Mouse (Mus musculus): ENCODE measurements around the gene Plxna4. TPM values are rescaled to one million over a fixed set of nuclear protein-coding genes. Genes with fewer than 3 reads are reported as not detected.
A peak's percentile ranks its signal among the peaks of the same experiment; 100 is the strongest.

The Plxna4 gene
- total RNA-seq, 2 experiments from 2014 or later: 11.3 to 13.1 TPM

DNA sequence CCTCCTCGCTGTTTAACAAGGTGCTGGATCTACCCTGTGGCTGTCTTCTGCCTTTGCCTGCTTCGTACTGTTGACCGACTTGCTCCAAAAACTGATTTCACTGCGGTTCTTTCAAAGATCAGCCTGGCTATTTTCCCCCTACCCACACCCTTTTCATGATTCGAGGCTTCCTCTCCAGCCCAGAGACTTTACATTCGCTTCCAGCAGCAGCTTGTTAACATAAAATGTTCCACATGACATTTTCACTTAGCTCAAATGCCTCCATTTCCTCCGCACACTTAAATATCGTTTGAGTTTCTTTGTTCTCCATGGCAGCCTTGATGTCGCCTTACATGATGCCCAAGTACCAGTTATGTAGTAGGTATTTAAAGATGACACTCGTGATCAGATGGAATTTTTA is 336.3 kb downstream of the Plxna4 start:
- DNase-seq: no peak

DNA sequence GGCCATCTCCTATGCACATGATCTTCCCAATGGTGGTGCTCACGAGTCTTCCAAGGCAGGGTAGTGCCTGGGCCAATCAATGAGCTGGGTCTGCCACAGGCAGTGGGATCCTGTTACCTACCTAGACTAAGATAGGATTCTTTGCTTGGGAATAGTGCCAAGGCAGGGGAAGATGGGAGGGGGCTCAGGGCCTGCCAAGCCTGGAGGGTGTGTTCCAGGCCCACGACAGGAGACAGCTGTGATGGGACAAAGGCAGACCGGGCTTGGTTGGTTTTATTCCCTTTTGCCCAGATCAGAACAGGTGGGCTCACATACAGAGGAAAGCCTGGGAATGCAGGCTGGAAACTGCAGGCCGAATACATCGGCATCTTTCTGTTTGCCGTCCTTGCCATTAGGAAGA is 342.0 kb downstream of the Plxna4 start:
- DNase-seq: no peak

DNA sequence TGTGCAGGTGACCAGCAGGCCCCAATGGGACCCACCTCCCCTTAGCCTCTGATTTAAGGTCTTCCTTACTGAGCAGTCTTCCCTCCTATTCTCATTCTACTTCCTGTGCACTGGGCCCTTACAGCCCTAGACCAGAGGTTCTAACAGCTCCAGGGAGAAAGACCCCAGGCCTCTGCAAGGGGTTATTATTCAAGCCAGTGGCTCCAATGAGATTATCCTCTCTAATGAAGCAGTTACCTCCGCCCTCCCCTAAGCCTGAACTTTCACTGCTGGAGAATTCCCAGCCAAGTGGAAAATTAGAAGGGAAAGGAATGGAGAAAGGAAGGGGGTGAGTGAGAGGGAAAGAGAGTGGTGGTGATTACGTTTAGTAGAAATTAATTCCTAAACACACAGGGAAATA is 345.0 kb downstream of the Plxna4 start:
- DNase-seq: no peak

DNA sequence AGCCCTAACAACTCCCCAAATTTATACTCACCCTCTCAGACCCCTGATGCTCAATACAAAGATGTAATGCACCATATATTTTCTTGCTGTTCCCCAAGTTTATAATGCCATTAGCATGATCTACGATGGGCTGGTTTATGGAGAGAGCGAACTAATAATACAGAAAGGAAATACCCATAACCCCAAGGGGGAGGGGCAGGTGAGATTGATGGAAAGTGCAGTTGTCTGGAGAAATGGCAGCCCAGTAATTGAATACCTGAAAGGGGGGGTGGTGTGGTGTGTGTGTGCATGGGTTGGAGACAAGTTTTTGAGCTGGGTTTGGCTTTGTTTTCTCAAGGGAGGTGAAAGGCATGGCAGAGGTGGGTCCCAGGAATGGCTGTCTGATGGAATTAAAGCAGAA is 356.6 kb downstream of the Plxna4 start:
- DNase-seq: no peak

DNA sequence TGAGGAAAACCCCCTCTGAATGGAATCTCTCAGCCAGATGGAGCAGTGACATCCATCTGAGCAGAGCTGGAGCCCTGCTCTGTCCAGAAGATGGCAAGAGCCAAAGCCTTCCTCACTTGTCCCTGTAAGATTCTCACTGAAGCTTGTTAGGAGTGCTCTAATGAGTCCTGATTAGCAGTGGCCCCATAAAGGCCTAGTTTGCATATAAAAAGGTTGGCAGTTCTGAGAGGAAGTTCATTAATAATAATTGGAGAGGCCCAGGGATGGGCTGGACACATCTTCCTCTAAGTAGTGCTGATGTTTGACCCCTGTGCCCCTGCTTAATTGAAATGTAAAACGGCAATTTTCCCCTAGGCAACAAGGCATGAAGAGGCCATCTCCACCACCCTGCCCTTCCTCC is 361.4 kb downstream of the Plxna4 start:
- no peak for DNase-seq

DNA sequence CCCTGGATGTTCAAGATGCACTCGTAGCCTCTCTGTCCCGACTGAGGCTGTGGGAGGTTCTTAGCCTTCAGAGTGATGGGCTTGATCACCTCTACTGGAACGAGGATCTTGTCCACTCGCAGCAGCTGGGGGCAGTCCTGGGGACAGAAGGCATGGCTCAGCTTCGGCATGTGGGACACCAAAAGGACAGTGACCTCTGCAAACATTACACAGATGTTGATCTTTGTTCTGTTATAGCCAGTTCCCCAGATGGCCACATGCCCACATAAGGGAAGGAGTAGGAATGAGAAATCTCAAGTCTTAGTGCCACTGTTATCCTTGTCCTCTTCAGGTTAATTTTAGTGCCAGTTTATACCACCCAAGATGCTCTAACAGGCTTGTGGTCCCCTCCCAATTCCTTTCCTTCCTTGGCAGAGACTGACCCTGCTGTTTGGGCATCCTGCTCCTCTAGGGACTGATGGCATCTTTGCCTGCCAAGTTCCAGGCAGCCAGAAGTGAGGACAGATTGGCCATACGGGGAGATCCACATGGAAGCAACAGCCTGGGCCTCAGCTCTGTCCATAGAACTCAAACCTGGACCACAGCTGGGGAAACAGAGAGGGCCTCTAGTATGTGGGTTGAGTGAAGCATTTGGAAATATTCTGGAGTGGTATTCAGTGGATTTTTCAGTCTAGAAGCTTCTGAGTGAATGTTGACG is 363.8 kb downstream of the Plxna4 start:
- DNase-seq: no peak

DNA sequence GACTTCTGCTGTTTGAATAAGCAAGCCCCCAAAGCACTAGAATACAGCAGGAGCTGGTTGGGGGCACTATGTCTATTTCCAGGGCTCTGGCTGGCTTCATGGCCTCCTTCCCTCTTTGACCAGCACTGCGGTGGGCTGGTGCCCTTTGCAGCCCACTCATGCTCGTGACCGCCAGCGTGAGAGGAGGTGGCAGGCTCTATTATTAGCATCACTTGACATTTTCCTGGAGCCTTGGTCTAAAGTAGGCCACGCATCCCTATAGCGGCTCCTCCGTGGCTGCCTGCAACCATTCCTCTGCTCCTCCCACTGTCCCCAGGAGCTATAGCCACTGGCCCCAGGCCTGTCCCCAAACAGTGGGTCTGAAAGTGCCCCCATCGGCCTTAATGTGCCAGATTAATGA is 367.2 kb downstream of the Plxna4 start:
- no peak for DNase-seq

DNA sequence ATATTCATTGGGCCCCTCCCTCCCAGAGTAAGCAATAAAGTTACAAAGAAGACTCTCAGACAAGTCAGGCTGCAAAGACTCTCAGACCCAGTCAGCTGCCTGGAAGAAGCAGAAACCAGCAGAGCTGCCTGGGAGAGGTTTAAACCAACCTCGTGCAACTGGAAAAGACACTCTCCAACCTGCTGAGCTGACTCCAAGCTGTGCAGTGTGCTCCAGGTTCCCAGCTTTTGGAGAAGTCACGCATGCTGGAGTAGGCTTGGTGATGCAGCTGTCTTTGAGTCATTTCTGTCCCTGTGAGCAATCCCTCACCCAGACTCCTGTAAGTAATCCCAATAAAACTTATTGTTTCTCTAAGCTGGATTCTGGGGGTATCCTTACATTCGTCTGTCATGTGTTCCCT is 369.4 kb downstream of the Plxna4 start:
- DNase-seq: no peak

DNA sequence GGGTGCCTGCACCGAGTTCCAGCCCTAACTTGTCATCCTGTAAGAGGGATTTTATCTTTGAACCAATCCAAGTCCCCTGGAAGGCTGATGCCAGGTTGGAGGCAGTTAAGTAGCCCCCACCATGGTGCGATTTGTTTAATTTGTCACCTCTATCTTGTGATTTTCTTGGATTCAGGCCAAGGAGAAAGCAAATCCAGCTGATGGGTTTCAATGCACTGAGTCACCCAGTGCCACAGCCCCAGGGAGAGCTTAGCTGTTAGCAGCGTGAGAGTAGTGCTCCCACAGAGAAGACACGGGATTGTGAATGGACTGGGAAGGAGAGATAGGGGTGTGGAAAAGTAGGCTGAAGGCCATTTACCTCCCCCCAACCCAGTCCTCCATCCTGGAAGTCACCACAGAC is 375.6 kb downstream of the Plxna4 start:
- DNase-seq: no peak

DNA sequence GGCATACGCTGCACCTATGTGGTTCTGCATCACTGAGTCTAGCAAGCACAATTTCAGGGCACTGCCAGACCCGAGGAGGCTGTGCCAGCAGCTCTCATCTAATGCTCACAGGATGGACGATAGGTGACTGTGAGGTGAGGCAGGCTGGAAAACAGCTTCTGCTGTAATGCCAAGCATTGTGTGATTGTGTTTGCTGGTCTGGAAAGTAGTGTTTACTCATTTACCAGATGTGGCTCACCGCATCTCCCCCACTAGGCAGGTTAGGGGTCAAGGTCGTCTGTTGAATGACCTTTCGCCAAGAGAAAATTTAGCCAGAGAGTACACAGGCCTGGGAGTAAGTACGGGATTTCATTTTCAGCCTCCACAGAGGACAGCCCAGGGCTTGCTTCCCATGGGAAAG is 377.9 kb downstream of the Plxna4 start:
- DNase-seq: no peak

DNA sequence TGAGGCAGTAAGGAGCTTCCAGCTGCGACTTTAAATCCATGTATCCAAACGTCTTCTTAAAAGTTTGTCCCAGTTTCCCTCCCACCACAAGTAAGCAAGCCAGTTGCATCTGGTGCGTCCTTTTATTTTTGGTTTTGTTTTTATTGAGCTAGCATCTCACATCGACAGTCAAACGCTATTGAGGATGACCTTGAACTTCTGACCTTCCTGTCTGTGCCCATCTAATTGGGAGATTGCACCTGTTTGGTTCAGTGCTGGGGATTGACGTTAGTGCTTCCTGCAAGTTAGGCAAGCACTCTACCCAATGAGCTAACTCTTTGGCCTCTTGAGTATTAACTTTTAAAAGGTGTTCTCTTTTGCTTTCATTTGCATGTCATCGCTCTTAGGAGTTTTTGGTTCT is 379.0 kb downstream of the Plxna4 start:
- DNase-seq: no peak

DNA sequence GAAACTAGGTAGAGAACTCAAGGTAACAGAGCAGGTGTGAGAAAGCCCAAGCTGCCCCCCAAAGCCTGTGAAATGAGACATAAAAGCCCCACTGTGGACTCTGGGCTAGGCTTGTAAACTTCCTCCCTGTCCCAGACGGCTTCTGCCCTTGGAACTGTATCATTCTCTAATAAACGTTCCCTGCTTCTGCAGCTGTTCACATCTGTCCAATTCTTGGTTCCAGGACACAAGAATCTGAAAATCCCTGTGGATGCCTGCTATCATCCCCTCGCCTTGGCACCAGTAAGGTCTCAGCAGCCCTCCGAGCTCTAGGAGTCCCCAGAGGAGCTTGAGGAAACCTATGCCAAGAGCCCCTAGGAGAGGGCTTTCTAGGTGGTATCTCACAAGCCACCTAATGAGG is 383.7 kb downstream of the Plxna4 start:
- peak; percentile 41 to 55 for DNase-seq

DNA sequence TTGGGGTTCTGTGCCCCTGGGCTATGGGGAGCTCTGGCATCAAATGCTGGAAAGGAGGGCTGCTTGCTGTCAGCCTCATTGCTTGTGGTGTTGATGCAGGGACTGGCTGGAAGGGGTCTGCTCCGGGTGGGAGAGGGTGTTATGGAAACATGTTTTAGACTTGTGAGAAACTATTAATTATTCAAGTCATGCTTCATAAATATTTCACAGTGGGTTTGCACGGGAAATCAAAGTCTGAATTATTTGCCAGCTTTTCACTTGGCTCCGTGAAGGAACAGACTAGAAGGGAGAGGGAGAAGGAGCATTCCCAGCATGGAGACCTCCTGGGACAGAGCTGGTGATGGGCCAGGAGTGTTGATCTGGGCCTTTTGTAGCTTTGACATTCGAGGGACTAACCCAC is 384.6 kb downstream of the Plxna4 start:
- DNase-seq: peak; percentile 66 to 70

DNA sequence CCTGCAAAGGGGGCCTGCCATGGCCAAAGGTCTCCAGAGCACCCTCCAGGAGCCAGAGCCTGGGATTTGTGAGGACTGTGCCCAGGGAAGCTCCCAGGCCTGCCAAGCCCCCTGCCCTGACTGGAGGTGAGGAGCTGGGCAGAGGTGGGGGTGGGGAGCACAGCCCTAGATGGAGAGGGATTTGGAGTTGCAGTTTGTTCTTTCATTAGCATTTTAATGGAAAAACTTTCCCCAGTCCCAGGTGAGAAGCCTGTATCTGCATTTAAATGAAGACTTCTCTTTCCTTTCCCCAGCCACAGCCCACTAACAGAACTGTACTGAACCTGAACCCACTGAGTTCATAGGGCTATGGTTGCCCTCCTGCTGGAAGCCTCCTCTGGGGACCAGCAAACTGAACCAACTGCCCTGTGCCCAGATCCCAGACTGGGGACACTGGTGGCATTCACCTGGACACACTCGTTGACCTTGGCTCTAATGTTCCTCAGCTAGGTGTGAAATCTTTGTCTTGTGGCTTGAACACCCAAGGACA is 385.3 kb downstream of the Plxna4 start:
- no peak for DNase-seq

DNA sequence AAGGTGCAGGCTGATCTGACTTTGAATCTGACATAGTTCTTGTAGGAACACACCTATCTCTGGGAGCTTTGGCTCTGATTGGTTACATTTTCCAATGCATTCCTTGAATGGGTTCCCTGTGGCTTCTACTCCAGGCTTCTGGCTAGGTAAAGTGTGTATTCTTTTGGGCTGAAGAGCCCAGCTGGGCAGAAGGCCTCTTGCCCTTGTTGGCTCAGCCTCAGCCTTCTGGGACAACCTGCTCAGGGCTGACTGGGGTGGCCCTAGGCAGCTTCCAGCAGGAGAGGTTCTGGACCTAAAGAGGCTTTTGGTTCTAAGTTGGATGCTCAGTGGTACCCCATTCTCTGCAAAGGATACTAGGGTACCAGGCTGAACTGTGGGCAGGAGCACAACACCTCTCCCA is 386.5 kb downstream of the Plxna4 start:
- no peak for DNase-seq

DNA sequence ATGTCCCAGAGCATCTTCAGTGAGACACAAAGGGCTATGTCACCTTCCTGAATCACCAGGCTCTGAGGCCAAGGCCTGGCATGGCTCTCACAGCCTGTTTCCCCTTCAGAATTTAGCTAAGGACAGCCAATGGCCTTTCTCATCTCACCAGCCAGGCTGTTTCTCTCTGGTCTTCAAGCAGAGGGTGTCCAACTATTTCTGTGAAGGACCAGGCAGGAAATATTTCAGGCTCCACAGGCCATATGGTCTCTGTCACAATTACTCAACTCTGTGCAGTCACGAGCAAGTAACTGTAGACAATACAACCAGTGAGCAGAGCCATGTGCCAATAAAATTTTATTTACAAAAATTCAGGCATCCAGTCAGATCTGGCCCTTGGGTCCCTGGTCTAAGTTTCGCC is 388.4 kb downstream of the Plxna4 start:
- DNase-seq: peak; percentile 52 to 72

DNA sequence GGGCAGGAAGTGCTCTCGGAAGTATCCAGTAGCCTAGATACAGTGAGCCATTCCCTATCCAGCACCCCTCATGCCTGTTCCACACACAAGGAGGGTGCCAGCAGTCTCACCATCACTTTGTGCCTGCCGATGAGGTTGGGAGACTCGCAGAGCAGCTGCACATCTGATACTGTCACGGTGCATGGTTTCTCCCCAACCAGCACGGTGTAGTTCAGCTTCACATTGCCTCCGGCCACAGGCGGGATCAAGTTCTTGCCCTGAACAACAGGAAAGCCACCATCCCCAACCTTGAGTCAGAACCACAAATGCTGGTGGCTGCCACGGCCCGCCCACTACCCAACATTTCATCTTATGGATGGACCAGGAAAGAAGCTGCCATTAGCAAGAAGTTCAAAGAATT is 391.1 kb downstream of the Plxna4 start:
- no peak for DNase-seq

DNA sequence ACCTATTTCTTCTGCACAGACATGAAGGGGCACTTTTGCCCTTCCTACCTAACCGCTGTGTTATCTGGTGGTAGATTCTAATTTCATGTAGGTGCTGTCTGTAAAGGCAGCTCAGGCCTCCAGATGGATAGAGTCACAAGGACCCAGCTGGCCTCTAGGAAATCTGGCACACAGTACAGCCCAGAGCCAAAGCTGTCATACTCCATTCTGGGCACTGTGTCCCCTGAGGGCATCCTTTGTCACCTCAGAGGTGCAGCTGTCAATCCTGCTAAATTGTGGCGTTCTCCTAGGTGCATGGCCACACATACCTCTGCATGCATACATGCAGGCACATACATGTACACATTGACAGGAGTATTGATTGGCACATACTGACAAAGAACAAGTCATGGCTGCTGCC is 394.9 kb downstream of the Plxna4 start:
- no peak for DNase-seq

DNA sequence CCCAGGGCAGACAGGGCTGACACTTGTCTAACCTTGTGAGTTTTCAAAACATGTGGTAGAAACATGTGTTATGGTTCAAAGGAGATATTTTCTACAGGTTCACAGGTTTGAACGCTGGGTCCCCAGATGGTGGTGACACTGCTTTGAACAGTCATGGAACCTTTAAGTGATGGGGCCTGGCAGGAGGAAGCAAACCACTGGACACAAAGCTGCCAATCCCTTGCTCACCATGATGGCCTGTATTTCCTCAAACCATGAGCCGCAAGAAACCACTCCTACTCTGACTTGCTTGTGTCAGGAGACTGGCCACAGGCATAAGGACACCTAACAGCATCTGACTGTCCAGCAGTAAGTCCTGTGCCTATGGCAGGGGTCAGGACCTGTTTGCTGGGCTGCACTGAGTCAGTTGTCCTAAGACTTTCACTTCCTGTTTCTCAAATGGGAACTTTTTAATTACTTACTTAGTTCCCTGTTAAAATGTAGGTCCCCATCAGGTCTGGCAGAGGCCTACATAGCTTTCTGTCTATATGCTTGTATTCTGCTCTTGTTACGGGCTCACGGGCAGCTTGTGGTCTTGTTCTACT is 403.5 kb downstream of the Plxna4 start:
- no peak for DNase-seq

DNA sequence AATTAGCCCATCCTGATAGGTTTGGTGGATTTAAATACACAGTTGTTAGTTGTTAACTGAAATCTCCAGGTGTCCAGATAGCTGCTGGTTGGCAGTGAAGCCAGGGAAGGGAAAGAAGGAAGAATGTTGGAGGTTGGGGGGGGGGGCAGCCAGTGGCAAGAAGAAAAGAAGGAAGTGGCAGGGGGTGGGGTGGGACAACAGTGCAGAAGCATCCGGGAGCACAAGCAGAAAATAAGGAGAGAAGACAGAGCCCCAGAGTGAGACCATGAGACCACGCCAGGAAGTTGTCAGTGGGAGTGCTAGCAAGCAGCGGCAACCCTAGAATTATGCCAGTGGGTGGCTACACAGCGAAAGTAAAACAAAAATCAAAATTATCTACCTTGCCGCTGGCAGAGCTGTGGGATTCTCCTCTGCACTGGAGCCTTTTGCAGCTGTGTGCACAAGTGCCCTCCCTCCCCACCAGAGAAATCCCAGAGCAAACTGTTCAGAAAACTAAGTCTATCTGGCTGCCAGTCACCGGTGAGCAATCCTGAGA is 404.3 kb downstream of the Plxna4 start:
- DNase-seq: no peak

DNA sequence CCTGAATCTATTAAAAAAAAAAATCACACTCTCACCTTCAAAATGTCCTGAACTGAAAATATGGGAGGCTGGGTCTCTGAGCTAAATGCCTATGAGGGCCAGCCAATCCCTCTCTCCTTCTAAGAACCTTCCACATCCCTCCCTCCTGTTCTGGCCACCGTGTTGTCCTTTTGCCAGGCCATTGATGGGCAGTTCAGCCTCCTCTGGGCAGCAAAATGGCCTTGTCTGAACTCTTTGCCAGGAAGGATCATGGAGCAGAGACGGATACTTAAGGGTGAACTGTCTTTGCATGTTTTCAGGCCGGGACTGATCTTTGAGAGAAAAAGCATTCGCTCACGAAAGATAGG is 408.0 kb downstream of the Plxna4 start:
- DNase-seq: no peak

DNA sequence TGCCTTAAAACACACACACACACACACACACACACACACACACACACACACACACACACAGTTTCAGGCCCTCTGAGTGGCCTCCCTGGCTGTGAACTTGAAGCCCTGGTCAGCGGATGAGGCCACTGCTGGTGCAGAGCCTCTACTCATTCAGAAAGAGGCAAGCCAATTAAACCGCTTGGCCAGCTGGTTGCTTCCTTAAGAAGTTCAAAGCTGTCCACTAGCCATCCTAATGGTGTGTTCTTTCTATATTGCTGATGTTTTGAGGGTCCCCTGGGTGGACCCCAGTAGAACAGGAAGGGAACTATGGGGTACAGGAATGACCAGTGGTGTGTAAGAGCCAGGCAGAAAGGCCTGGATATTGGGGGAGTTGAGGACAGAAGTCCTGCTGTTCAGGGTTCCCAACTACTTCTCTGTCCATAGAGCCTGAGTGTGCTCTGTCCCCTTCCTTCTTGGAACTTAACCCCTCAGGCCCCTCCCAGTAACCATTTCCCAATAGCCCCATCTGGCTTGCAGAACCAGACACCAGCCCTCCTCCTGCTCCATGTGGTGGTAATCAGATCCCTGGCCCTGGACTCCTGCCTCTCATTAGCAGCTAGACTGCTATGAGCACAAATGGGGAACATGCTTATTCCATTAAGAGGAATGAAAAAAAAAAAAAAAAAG is 408.5 kb downstream of the Plxna4 start:
- peak; percentile 29 to 56 for DNase-seq

DNA sequence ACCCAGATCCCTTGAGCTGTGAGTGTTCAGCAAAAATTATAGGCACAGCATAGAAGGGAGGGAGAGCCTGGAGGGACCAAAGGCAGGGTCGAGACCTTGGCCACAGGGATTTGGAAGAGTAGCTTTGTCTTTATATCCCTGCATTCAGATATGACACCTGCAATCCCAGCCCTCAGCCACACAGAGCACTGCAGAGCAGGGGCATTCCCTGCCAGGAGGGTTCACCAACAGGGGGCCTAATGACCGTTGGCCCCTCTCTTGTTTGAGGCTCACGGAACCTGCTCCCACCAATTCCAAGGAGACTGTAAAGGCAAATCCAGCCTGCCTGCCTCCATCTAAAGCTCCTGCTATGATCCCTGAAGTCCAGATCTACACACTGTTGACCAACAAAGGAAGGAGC is 410.1 kb downstream of the Plxna4 start:
- DNase-seq: no peak

DNA sequence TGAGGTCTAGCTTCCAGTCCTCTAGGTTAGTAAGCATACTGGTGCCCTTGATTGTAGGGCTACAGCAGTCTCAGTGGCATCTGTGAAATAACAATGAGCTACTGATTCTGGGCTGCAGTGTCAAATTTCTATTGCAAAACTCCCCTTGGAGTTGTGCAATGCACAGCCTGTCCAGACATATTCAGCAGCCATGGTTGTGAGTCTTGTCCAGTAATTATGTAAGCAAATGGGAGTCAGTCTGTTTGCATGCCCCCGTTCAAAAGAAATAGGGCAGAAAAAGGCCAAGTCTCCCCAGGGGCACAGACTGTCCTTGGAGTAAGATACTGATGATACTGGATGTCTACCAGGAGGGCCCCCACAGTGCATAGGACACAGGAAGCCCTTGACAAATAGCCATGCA is 420.3 kb downstream of the Plxna4 start:
- DNase-seq: peak; percentile 60 to 74

Measured in heart, adult 18-20 months (tissue).